Mouse (Mus musculus) megakaryocyte, embryonic 14.5 days (primary cell): Measurements from ENCODE around the gene Il15.

Experiments
- FLI1 ChIP-seq: IDR thresholded peaks from 2 replicates; pipeline ENCODE4 v1.6.1; 2012; ENCODE audit warnings: low read length, inconsistent platforms, mixed read lengths
- GATA1 ChIP-seq: IDR thresholded peaks from 3 replicates; pipeline ENCODE4 v1.6.1; 2012; ENCODE audit warnings: mixed read lengths, low read length, inconsistent platforms, borderline replicate concordance

- TF ChIP-seq GATA1 (no peak), FLI1 (no peak)
Measured at GRCm38 (mm10) chr8:82325586-82325985, 77.4 kb downstream of the Il15 start.
